Mouse (Mus musculus) brown adipose tissue, adult 24 weeks (tissue): ENCODE data around the gene Gm43552. TPM values are rescaled to one million over a fixed set of nuclear protein-coding genes. Genes with fewer than 3 reads are reported as not detected.

Experiments
- H3K27ac ChIP-seq: fragments of 200-500 bp; replicated peaks from 2 replicates; pipeline ENCODE4 v1.5.1; 2012; ENCODE audit warnings: low read depth, mild to moderate bottlenecking, low read length
- H3K4me1 ChIP-seq: fragments of 200-500 bp; 2 replicates; pipeline ENCODE4 v1.6.1; 2012; ENCODE audit warnings: low read length, mixed read lengths; ENCODE audit not compliant: control insufficient read depth, insufficient read depth, insufficient read length
- H3K4me3 ChIP-seq: fragments of 200-500 bp; 2 replicates; pipeline ENCODE4 v1.5.1; 2012; ENCODE audit warnings: low read depth, mild to moderate bottlenecking, low read length, moderate library complexity; ENCODE audit not compliant: insufficient read depth
- polyA plus RNA-seq: library from polyadenylated mRNA; stranded (reverse); fragments of >200 nt; gene quantifications from 2 replicates; pipeline ENCODE4 v1.2.4, GENCODE M21; 2012; ENCODE audit not compliant: missing spikeins, insufficient read depth, insufficient read length

Gene Gm43552
- polyA plus RNA-seq, 1 experiment: not detected

GRCm38 (mm10) chr5:65435363-65435805 lies 57.2 kb downstream of the Gm43552 start:
- Histone ChIP-seq H3K4me1 (peaks cover 3% of the 10 kb centered on the region; the same call in 1 of the 2 replicates), H3K4me3 (peak overlapping the region; percentile 95), H3K27ac (no peak overlapping the region)

GRCm38 (mm10) chr5:65434471-65435362 lies 57.9 kb downstream of the Gm43552 start:
- H3K27ac ChIP-seq: no peak overlapping the region
- H3K4me1 ChIP-seq: peaks cover 3% of the 10 kb centered on the region; the same call in 1 of the 2 replicates

GRCm38 (mm10) chr5:65429441-65429840 lies 63.2 kb downstream of the Gm43552 start:
- Histone ChIP-seq H3K27ac (no peak overlapping the region), H3K4me1 (no peaks in the 10 kb centered on the region), H3K4me3 (no peak overlapping the region)

More at GRCm38 (mm10) chr5:65434471-65435362, 57.9 kb downstream of the Gm43552 start:
- peak overlapping the region; percentile 95 for H3K4me3 ChIP-seq

- H3K4me3 ChIP-seq: no peak overlapping the region
- no peak overlapping the region for H3K27ac ChIP-seq
- no peaks in the 10 kb centered on the region for H3K4me1 ChIP-seq
Observed at GRCm38 (mm10) chr5:65428321-65428720, 64.3 kb downstream of the Gm43552 start.

DNA sequence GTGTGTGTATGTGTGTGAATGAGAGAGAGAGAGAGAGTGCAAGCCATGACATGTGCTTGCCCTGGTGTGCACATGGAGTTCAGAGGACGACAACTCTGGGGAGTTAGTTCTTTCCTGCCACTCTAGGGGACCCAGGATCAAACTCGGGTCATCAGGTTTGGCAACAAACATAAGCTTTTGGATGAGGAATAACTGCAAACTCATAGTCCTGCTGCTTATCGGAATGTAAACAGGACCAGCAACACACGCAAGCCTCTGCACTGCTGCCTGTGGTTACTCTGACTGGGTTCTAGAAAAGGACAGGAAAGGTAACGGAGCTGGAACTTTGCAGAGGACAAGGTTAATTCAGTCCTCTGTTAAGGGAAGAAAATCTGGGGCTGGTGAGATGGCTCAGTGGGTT lies 67.4 kb downstream of the Gm43552 start:
- Histone ChIP-seq H3K27ac (no peak overlapping the region), H3K4me1 (no peaks in the 10 kb centered on the region), H3K4me3 (no peak overlapping the region)

- Histone ChIP-seq H3K4me1 (no peaks in the 10 kb centered on the region), H3K4me3 (no peak overlapping the region), H3K27ac (no peak overlapping the region)
Observed at GRCm38 (mm10) chr5:65424215-65424614, 68.4 kb downstream of the Gm43552 start.

DNA sequence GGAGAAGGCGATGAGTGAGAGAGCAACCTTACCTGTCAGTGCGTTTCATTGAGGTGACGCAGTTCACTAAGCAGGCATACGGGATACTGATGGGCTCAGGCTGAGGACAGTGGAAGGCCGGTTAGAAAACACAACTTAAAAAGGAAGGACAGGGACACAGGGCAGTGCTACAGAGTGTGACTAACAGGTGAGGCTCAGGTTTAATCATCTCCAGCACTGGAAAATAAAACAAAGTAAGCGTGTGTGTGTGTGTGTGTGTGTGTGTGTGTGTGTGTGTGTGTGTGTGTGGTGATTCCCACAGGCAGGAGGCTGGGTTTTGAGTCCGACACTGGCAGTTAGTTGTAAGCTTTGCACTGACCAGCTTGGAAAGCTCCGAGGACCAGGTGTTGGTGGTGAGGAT lies 69.8 kb downstream of the Gm43552 start:
- no peak overlapping the region for H3K27ac ChIP-seq
- H3K4me1 ChIP-seq: no peaks in the 10 kb centered on the region
- no peak overlapping the region for H3K4me3 ChIP-seq

DNA sequence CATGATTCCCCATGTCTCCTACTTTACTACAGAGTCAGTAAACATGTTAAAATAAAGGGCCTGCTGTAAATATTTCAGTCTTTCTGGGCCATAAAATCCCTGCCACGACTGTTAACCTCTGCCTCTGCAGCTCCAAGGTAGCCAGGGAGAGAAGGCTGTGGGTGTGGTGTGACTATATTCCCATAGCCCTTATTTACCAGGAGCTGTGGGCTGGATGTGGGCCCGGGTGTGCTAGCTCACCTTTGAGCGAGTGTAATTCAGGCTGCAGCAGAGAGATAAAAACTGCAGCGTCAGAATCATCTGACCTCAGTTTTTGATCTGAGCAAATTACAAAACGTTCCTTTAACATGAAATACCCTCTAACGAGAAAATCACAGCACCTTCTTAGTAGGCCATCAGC lies 71.8 kb downstream of the Gm43552 start:
- no peak overlapping the region for H3K27ac ChIP-seq
- H3K4me1 ChIP-seq: no peaks in the 10 kb centered on the region
- H3K4me3 ChIP-seq: no peak overlapping the region

DNA sequence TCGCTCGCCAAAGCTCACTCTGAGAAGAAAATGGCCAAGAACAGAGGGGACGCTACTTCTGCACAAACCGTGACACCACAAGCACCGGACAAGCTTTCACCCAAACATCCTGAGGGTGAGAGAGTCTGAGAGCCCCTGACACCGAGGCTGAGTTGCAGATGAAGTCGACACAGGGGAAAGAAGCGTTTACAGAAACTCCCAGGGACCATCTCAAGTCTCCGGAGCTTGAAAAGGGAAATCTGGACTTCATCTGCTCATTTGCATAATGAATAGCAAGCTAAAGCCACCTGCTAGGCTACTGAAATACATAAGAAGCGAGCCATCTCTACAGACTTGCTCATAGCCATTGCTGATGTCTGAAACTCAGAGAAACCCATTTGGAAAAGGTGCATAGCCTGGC lies 73.5 kb downstream of the Gm43552 start:
- H3K4me3 ChIP-seq: no peak overlapping the region
- H3K4me1 ChIP-seq: no peaks in the 10 kb centered on the region

DNA sequence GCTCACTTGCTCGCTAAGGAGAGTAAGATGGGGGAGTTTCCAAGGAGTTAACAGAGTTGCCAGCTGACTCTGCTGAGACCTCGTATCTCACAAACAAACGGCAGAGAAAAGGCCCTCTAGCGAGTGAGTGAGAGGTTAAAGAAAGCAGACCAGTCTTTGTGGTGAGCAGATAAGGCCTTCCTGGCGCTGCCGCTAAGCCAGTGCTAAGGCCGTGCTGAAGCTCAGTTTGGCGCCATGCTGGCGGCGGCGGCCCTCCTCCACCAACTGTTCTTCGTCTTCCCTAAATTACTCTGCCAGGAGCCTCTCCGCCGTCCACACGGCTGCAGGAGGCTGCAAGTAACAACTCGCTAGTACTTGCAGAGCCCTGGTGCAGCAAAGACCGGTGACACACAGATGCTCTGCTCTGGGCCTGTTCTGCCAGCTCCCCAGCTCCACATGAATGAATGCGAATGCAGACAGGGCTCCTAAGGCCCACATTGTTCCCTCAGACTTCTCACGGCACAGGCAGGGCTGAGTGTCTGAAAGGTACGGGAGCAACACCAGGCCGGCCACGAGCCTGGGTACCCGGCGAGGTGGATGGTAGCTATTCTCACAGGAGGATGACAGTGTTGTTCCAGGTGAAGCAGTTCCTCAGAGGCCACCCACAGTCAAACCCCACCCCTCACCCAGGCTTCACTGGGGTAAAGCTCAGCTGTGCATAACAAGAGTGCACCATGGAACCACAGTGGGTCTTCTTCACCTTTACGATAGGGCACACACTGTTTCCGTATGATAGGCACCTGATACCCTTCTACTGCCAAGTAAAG lies 76.8 kb downstream of the Gm43552 start:
- Histone ChIP-seq H3K4me3 (no peak overlapping the region), H3K4me1 (no peaks in the 10 kb centered on the region), H3K27ac (no peak overlapping the region)

More for the DNA sequence above, 73.5 kb downstream of the Gm43552 start:
- H3K27ac ChIP-seq: no peak overlapping the region

DNA sequence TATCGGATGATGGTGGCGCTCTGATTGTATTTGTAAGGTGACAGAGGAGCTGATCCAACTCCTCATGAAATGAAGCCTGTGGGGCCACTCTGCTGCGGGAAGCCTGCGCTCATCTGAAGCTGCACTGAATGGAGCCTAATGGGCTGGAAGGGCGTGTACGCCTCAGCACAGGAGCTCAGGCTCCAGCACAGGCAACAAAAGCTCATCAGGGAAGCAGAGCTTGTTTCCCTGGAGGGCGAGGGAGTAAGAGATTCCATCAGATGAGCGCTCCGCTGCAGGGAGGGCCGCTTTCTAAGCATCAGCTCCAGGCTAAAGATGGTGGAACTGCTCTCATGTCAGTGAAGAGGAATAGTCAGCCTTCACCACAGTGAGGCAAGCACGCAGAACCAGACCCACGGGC lies 84.6 kb downstream of the Gm43552 start:
- Histone ChIP-seq H3K4me1 (no peaks in the 10 kb centered on the region), H3K4me3 (no peak overlapping the region), H3K27ac (no peak overlapping the region)

- H3K27ac ChIP-seq: no peak overlapping the region
Observed at GRCm38 (mm10) chr5:65401251-65401994, 91.2 kb downstream of the Gm43552 start.

GRCm38 (mm10) chr5:65394425-65394824 lies 98.2 kb downstream of the Gm43552 start:
- Histone ChIP-seq H3K27ac (no peak overlapping the region), H3K4me3 (no peak overlapping the region), H3K4me1 (peaks cover 3% of the 10 kb centered on the region; the same call in 1 of the 2 replicates)

More at GRCm38 (mm10) chr5:65401251-65401994, 91.2 kb downstream of the Gm43552 start:
- no peaks in the 10 kb centered on the region for H3K4me1 ChIP-seq
- H3K4me3 ChIP-seq: no peak overlapping the region

DNA sequence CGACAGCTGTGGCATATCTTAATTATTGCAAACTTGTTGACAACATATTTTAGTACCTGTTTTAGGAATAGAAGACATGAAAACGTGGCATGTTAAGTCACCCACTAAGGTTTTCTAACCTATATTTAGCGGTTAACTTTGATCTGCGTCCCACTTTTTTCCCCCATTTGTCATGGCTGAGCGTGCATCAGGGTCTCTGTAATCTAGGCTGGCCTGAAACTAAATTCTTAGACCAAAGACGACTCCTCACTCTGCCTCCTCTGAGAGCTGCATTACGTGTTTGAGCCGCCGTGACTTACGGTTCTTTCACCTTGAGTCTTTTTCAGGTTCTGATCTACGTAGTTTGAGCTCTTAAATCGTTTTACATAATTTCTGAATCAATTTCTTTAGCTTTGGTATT lies 100.9 kb downstream of the Gm43552 start:
- peak overlapping the region; percentile 71 for H3K27ac ChIP-seq
- peak overlapping the region; percentile 90 for H3K4me3 ChIP-seq
- peaks cover 3% of the 10 kb centered on the region; the same call in 1 of the 2 replicates for H3K4me1 ChIP-seq
